Mouse (Mus musculus): ENCODE results near the gene Arl4c.
"Not testable (repeated sequence)": the region's sequence is repeated elsewhere in the genome, so short reads cannot be mapped to it uniquely, and the experiment has no call there.

Arl4c gene

GRCm38 (mm10) chr1:88655473-88656095 lies 46.4 kb downstream of the Arl4c start:
- DNase-seq (ENCODE audit: low spot score in 2 of 2) = no peak

- no peak for DNase-seq (ENCODE audit: low spot score in 2 of 2)
These were observed 47.2 kb downstream of the Arl4c start for GRCm38 (mm10) chr1:88654521-88655472.

- peak in 1 of 2 experiments; percentile 33 for DNase-seq (ENCODE audit: low spot score in 2 of 2)
These were observed 48.2 kb downstream of the Arl4c start for GRCm38 (mm10) chr1:88653614-88654520.

GRCm38 (mm10) chr1:88652682-88653081 lies 49.3 kb downstream of the Arl4c start:
- peak in 1 of 2 experiments; percentile 28 for DNase-seq (ENCODE audit: low spot score in 2 of 2)

GRCm38 (mm10) chr1:88651668-88652067 lies 50.4 kb downstream of the Arl4c start:
- DNase-seq (ENCODE audit: low spot score in 2 of 2) = no peak

- DNase-seq (ENCODE audit: low spot score in 2 of 2) = no peak
These were observed 53.3 kb downstream of the Arl4c start for GRCm38 (mm10) chr1:88648742-88649141.

- DNase-seq (ENCODE audit: low spot score in 2 of 2) = no peak
These were observed 56.4 kb downstream of the Arl4c start for GRCm38 (mm10) chr1:88645599-88646119.

GRCm38 (mm10) chr1:88644417-88644816 lies 57.6 kb downstream of the Arl4c start:
- DNase-seq (ENCODE audit: low spot score in 2 of 2) = no peak

- DNase-seq (ENCODE audit: low spot score in 2 of 2) = no peak
These were observed 58.7 kb downstream of the Arl4c start for GRCm38 (mm10) chr1:88643181-88643823.

- no peak for DNase-seq (ENCODE audit: low spot score in 2 of 2)
These were observed 59.3 kb downstream of the Arl4c start for GRCm38 (mm10) chr1:88642735-88643134.

GRCm38 (mm10) chr1:88641678-88642215 lies 60.3 kb downstream of the Arl4c start:
- no peak for DNase-seq (ENCODE audit: low spot score in 2 of 2)

GRCm38 (mm10) chr1:88641194-88641593 lies 60.8 kb downstream of the Arl4c start:
- DNase-seq (ENCODE audit: low spot score in 2 of 2) = no peak

- no peak for DNase-seq (ENCODE audit: low spot score in 2 of 2)
These were observed 62.4 kb downstream of the Arl4c start for GRCm38 (mm10) chr1:88639432-88640281.

GRCm38 (mm10) chr1:88638622-88639021 lies 63.4 kb downstream of the Arl4c start:
- no peak for DNase-seq (ENCODE audit: low spot score in 2 of 2)

- not testable (repeated sequence) for DNase-seq (ENCODE audit: low spot score in 2 of 2)
These were observed 65.4 kb downstream of the Arl4c start for GRCm38 (mm10) chr1:88636579-88637161.

GRCm38 (mm10) chr1:88635659-88636058 lies 66.4 kb downstream of the Arl4c start:
- no peak for DNase-seq (ENCODE audit: low spot score in 2 of 2)

GRCm38 (mm10) chr1:88632851-88633250 lies 69.2 kb downstream of the Arl4c start:
- DNase-seq (ENCODE audit: low spot score in 2 of 2) = no peak

GRCm38 (mm10) chr1:88629966-88630488 lies 72.0 kb downstream of the Arl4c start:
- no peak for DNase-seq (ENCODE audit: low spot score in 2 of 2)

- DNase-seq (ENCODE audit: low spot score in 2 of 2) = no peak
These were observed 76.8 kb downstream of the Arl4c start for GRCm38 (mm10) chr1:88625190-88625589.

All from right cerebral cortex, adult 2 months (tissue).